10 mouse cellular contexts compared by ENCODE assay signal in the genomic region with DNA sequence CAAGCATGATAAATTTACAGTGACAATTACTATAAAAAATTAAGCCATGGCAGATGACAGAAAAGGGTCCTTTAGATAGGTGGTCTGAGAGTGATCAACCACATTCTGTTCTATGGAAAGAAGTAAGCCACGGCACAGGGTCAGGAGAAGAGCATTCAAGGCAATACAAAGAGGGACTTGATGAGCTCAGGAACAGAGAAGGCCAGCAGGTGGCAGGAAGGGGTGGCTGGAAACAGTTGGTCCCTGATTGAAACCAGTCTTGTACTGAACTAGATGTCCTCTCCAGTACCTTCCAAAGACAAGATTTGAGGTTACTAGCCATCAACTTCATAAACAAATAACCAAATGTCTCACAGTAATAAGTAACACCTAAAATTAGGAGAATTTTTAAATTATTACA. TPM values are rescaled to one million over a fixed set of nuclear protein-coding genes. Genes with fewer than 3 reads are reported as not detected.
A peak's percentile ranks its signal among the peaks of the same experiment; 100 is the strongest.
DNase-seq lines count a peak whose midpoint lies in the region; ATAC-seq and TF ChIP-seq lines count a peak whose summit lies in the region.
"Had no signal": no experiment of that assay in that cellular context is flagged by ENCODE, and none has a peak within 500 bp of the region (broad histone marks: within the 10 kb centered on the region; RNA-seq: fewer than 3 reads in every experiment).

No protein-coding gene starts in this region.

- no peak overlapping the region for H3K4me3 ChIP-seq in liver, embryonic 14.5 days (ENCODE audit: insufficient read depth in 1 of 2, low read depth in 2 of 2, low read length in 2 of 2)
- no peak overlapping the region for H3K4me3 ChIP-seq in liver, embryonic 11.5 days (ENCODE audit: low read depth, low read length)

- H3K27me3 ChIP-seq in liver, embryonic 14.5 days (ENCODE audit: control insufficient read depth, insufficient read depth, low read length) = no peaks in the 10 kb centered on the region
- no peaks in the 10 kb centered on the region for H3K27me3 ChIP-seq in liver, embryonic 11.5 days (replicated peaks; ENCODE audit: control insufficient read depth, insufficient read depth, low read length)

- H3K36me3 ChIP-seq in liver, embryonic 14.5 days (replicated peaks; ENCODE audit: control insufficient read depth, insufficient read depth, low read depth) = no peaks in the 10 kb centered on the region
- H3K36me3 ChIP-seq in liver, embryonic 11.5 days (ENCODE audit: control insufficient read depth, insufficient read depth, low read length) = no peaks in the 10 kb centered on the region

- no peak for TF ChIP-seq EP300 in liver, embryonic 14.5 days (IDR thresholded peaks at IDR 0.05; ENCODE audit: low read depth)

- no peaks in the 10 kb centered on the region for H3K4me1 ChIP-seq in liver, embryonic 14.5 days (replicated peaks; ENCODE audit: control insufficient read depth in 2 of 2, insufficient read depth in 2 of 2, low read length in 1 of 2)
- no peaks in the 10 kb centered on the region for H3K4me1 ChIP-seq in liver, embryonic 11.5 days (replicated peaks; ENCODE audit: control insufficient read depth, insufficient read depth, low read length)

- H3K4me2 ChIP-seq in liver, embryonic 14.5 days (ENCODE audit: low read depth) = no peak overlapping the region
- H3K4me2 ChIP-seq in liver, embryonic 11.5 days = no peak overlapping the region

- peak; percentile 42; the same call in 1 of the 2 replicates for TF ChIP-seq CTCF in liver, embryonic 14.5 days (IDR thresholded peaks at IDR 0.05; ENCODE audit: low read depth)

- no peaks in the 10 kb centered on the region for H3K9me3 ChIP-seq in liver, embryonic 14.5 days (ENCODE audit: control insufficient read depth, low read length)
- no peaks in the 10 kb centered on the region for H3K9me3 ChIP-seq in liver, embryonic 11.5 days (ENCODE audit: control insufficient read depth, low read length)

- 15% methylated on average over 1 of the region's 1 CpGs for WGBS in liver, embryonic 14.5 days (ENCODE audit: insufficient replicate concordance)
- 48% methylated on average over 1 of the region's 1 CpGs for WGBS in liver, embryonic 11.5 days

- H3K27ac ChIP-seq in liver, embryonic 14.5 days = no peak overlapping the region
- no peak overlapping the region for H3K27ac ChIP-seq in liver, embryonic 11.5 days (ENCODE audit: low read depth, low read length)
- H3K27ac ChIP-seq: macrophage had no signal

- no peak for ATAC-seq in CD4-positive, CD25-positive, alpha-beta regulatory T cell, adult 4 months
- 0 out of 2 replicates have a peak, but pooled peaks have one; percentile 43 for ATAC-seq in liver, embryonic 14.5 days (ENCODE audit: insufficient read depth)
- no peak; the same call in 1 of the 2 replicates for ATAC-seq in liver, embryonic 11.5 days (replicated peaks; ENCODE audit: low FRiP score)
- ATAC-seq in common myeloid progenitor, adult 5-6 weeks (replicated peaks; ENCODE audit: low read depth, poor library complexity, severe bottlenecking) = peak; percentile 62; the same call in 1 of the 2 replicates

- peak; percentile 34 for DNase-seq in CD4-positive, CD25-positive, alpha-beta regulatory T cell, adult 2 months (ENCODE audit: low read depth, low spot score)
- DNase-seq in liver, embryonic 14.5 days (ENCODE audit: low read depth in 3 of 3, low spot score in 3 of 3) = no peak
- no peak for DNase-seq in liver, embryonic 11.5 days (ENCODE audit: low spot score)
- DNase-seq in retina, embryonic 14.5 days (ENCODE audit: low spot score) = peak; percentile 9
- DNase-seq in frontal cortex, postnatal 36 days (ENCODE audit: low spot score in 2 of 2) = no peak
- DNase-seq in right cerebral cortex, postnatal 36 days (ENCODE audit: low spot score in 2 of 2) = no peak

- no peak overlapping the region for H3K9ac ChIP-seq in liver, embryonic 14.5 days (replicated peaks)
- no peak overlapping the region for H3K9ac ChIP-seq in liver, embryonic 11.5 days (ENCODE audit: low read depth, low read length)

RNA-seq across cellular contexts. Expression of a gene that starts 28.7 kb away (rescaled TPM):
- polyA plus RNA-seq in CD4-positive, CD25-positive, alpha-beta regulatory T cell, adult 4 months (2017; shearing (Covaris generic)) = not detected
- 0.40 and 0.43 TPM in 2 replicates for polyA plus RNA-seq in liver, embryonic 14.5 days (2012; rRNA removed)
- polyA plus RNA-seq in liver, embryonic 14.5 days (2014; fragmentation: Nextera tagmentation; extraction: Ambion mirVana) = 0.78 and 1.0 TPM in 2 replicates
- polyA plus RNA-seq in liver, embryonic 11.5 days (2014; fragmentation: Nextera tagmentation; extraction: Ambion mirVana) = 2.6 and 3.3 TPM in 2 replicates
- total RNA-seq in common myeloid progenitor, adult 5-6 weeks (2017) = not detected in 2 replicates
- polyA plus RNA-seq: heart, embryonic 16.5 days; macrophage had no signal

RNA-seq across cellular contexts. Expression of a gene that starts 59.0 kb away (rescaled TPM):
- polyA plus RNA-seq in CD4-positive, CD25-positive, alpha-beta regulatory T cell, adult 4 months (2017; shearing (Covaris generic)) = under 1 TPM; 0.46 to 0.55 TPM
- polyA plus RNA-seq in liver, embryonic 14.5 days (2012; rRNA removed) = 0.13 and 0.20 TPM in 2 replicates
- 0.24 and 0.27 TPM in 2 replicates for polyA plus RNA-seq in liver, embryonic 14.5 days (2014; fragmentation: Nextera tagmentation; extraction: Ambion mirVana)
- 0.57 and 0.95 TPM in 2 replicates for polyA plus RNA-seq in liver, embryonic 11.5 days (2014; fragmentation: Nextera tagmentation; extraction: Ambion mirVana)
- 1.5 and 2.4 TPM in 2 replicates for total RNA-seq in common myeloid progenitor, adult 5-6 weeks (2017)

Comparison
In these comparisons a context has a peak if more than half of its experiments do, and no peak if none do; other contexts are left out.
1. ATAC-seq: peak in liver, embryonic 14.5 days (single experiment) and common myeloid progenitor, adult 5-6 weeks (single experiment); none in CD4-positive, CD25-positive, alpha-beta regulatory T cell, adult 4 months (single experiment) and liver, embryonic 11.5 days (single experiment).
2. DNase-seq: peak in CD4-positive, CD25-positive, alpha-beta regulatory T cell, adult 2 months (single experiment) and retina, embryonic 14.5 days (single experiment); none in liver, embryonic 14.5 days (0 of 3), liver, embryonic 11.5 days (single experiment), frontal cortex, postnatal 36 days (0 of 2) and right cerebral cortex, postnatal 36 days (0 of 2).